Mouse (Mus musculus) c-Kit-negative CD71-positive TER-119-positive erythroid progenitor cells, embryonic 14.5 days (primary cell): ENCODE measurements around the gene Zfp704.

Experiments used
- DNase-seq: peaks from one replicate; pipeline ENCODE4 v3.0.0-alpha.2; 2013; ENCODE audit warnings: low read depth, low spot score

Zfp704 gene

DNA sequence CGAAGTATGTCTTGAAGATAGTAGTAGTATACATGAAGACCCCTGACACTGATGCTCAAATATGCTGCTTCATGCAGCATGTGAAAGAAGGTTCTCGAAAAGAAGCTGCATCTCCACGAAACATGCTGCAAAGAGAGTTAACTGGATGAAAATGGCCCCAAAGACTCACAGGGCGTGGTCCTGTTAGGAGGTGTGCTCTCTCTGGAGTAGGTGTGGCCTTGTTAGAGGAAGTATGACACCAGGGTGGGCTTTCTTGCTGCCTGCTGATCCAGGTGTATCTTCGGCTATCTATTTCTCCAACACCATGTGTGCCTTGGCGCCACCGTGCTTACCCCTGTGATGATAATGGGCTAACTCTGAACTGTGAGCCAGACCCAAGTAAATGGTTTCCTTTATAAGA lies 90.9 kb downstream of the Zfp704 start:
- DNase-seq: no peak

DNA sequence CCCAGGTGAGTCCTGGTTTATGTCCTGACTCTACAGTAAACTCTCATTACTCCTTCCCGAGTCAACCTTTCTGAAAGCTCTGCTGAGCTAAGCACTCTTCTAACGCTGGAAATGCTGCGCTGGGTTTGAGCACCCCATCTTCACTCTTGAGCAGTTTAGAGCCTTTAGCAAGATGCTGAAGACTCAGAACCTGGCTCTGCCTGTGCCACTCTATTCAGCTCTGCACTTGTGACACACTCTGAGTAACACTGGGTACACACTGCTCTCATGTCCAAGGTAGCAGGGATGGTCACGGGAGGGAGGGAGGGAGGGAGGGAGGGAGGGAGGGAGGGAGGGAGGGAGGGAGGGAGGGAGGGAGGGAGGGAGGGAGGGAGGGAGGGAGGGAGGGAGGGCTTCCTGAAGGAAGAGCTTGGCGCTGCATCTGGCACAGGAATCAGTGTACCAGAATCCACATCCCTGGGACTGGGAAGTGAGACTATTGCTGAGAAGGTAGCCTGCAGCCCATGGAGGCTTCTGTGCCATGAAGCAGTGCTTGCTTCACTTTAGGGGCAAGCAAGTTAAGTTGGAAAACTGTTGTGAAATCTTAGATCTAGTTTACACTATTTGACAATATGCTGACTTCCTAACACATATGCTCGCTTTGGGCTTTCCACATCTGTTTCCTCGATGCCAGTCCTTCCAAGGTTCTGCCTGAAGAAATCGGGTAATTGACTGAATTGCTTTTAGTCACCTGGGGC lies 93.6 kb downstream of the Zfp704 start:
- DNase-seq: no peak

DNA sequence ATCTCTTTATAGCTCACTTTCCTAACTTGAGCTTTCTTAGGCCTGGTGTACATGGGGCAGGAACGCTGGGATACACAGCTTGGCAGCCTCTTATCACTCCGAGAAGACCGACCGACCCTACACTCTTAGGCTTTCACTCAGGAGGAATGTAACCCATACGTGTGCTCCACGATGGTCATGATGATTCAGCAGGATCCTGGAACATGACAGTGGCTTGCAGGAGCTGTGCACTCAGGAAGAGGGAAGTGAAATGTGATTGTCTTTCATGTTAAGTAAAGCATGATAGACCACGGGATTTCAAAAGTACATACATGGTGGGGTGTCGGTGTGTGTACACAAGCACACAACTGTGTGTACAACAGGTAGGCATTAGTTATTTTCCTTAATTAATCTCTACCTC lies 94.4 kb downstream of the Zfp704 start:
- DNase-seq: no peak

DNA sequence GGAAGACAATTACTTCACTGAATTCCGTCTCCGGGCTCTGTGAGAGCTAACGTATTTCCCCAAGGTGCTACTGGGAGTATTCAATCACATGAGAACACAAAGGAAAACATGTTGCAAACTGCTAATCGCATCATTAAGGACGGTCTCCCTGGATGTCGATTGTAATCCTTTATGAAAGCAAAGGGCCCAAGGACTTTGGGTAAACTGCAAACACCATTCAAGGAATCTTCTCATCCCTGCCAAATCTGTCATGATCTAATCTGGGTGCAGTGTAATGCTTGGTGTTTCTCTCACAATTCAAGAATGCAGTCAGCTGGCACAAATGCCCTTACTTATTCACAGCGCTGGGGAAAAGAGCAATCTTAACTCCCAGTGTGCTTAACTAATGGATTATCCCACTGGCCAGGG lies 96.2 kb downstream of the Zfp704 start:
- no peak for DNase-seq

DNA sequence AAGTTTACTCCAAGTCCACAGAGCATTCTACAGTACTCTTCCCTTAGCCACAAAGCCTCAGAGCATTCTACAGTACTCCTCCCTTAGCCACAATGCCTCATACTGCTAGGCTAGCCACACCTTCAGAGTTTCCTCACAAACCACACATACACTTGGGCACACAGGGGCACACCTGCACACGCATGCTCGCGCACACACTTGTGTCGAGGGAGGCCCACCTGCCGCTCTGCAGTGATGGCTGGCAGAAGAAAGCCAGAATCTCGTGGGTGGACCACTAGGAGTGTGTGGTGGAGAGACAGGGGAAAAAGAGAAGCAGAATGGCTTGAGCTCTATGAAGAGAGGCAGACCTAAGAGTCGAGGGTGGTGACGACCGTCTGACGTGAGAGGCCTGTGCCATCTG lies 97.7 kb downstream of the Zfp704 start:
- no peak for DNase-seq

DNA sequence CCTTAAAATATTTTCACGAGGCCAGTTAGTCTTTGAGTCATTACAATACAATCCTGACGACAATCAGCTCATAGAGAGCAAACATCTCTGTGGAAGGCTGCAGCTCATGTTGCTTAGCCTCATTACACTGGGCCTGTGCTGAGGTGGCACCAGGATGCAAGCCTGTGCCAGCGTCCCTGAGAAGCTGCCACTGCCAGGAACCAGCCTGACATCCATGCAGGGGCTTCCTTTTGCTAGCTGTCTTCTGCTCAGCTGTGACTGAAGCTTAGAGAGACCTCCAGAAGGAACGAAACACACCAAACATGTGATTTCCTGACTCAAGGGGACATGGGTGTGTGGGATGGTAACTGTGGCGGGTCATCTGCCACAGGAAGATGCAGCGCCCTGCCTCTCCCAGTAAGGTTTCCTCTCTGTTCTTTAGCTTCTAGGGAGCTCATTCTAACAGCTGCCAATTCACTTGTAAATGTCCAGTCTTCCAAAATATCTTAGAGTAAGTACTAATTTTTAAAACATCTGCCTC lies 104.1 kb downstream of the Zfp704 start:
- no peak for DNase-seq

DNA sequence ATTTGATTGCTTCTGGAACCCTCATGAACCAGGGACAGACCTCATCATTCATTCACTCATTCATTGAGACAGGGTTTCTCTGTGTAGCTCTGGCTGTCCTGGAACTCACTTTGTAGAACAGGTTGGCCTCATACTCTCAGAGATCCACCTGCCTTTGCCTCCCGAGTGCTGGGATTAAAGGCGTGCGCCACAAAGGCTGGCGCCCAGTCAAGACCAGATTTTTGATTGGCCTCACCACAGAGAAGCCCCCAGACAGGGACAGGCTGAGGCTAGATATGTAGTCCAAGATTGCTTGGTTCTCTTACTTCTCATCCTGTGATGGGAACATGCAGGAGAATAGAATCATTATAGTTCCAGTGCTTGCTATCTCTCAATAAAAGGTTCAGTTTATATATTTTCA lies 105.5 kb downstream of the Zfp704 start:
- DNase-seq: no peak

DNA sequence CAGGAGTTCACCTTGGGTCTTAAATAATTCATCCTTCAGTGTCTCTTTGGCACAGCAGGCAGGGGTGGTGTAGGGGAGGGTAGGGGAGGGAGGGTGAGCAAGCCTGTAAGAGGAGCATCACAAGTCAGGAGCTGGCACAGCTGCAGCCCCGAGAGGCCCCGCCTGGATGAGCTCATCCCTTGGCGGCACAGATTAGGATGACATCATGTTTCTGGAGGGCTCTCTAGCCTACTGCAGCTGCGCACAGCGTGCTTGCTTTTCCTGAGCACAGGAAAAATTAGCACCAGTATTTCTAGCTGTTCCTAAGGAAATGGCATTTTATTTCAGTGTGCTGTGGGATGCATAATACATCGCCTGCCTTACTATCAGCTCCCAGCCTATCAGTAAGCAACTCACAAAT lies 109.2 kb downstream of the Zfp704 start:
- DNase-seq: no peak

DNA sequence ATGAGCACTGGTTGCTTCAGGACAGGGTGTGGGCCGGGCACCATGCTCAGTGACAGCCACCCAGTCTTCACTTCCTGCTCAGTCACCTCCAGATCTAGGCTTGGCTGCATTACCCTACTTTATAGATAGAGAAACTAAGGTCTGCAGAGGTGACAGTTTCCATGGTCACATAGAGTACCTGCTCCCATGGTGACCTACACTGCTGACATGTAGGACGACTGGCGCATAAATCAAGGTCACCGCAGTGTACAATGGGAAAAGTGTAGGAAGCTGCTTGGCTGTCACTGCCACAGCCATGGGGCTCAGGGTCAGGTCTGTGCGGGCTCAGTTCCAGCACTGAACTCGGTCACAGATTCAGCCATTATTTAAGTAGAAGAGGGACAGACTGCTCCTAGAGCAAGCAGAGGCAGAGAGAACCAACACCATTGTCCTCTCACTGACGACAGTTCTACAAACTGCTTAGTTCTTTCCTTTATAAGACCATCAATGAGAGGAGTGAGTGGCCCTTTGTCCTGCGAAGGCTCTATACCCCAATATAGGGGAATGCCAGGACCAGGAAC lies 109.8 kb downstream of the Zfp704 start:
- DNase-seq: no peak

DNA sequence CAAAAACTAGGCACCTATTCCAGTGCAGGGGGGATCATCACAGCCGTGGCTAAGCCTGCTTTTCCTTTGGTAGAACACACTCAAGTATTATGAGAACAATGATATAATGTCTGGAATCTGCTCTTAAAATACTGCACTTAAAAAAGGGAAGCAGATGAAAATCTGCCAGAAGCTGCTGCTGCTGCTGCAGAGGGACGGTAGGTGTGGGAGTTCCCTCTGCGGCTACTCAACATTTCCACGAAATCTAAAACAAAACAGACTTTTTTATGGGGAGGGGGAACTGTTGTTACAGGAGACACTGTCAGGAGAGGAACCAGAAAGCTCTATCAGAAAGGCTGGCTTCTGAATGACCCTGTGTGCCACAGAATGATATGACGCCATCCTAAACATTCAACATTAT lies 110.4 kb downstream of the Zfp704 start:
- no peak for DNase-seq

DNA sequence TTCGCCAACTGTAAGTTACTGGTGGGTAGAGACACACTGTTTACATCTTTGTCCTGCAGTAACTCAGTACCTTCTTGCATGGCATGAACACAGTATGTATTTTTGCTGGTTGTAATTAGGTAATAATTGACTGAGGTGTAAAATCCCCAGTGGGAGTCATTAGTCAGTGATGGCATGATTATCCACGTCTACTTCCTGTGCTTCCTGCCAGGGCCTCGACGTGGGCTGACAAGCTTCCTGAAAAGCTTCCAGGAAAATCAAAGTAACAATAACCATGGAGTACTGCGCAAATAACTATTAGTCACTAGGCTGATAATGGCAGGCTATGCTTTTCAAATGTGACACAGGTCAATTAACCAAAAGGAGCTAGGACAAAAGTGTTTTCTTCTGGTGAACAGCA lies 112.6 kb downstream of the Zfp704 start:
- DNase-seq: no peak

DNA sequence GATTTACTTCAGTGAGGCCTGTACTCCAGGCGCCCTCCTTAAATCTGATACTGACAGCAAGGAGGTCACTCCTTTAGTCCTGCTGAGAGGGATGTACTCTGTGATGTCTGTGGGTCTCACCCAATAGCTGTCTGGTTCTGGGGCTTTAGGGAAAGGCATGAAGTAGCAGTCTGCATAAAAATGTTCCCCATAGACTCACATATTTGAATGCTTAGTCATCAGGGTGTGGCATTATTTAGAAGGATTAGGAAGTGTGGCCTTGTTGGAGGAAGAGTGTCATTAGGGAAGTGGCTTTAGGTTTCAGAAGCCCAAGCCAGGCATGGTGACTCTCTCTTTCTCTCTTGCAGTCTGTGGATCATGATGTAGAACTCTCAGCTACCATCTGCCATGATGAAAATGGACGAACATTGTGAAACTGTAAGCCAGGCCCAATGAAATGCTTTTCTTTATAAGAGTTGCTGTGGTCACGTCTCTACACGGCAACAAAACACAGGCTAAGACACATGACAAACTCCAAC lies 118.1 kb downstream of the Zfp704 start:
- DNase-seq: no peak

DNA sequence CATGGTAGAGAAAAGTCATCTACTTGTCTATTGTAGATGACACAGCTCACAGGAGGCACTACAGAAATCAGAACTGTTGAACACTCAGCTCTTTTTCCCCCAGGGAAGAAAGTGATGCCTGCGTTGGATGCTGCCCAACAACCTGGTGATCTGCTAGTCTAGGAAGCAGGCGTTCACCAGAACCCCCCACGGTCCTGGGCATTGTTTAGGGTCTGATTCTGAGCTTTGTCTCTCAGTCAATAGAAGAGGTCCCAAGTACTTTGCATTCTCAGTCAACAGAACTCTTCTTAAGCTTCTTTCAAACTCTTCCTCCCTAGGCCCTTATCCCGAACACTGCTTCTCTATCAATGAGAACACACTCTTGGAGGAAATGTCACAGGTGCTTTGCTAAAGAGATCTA lies 122.2 kb downstream of the Zfp704 start:
- DNase-seq: no peak

DNA sequence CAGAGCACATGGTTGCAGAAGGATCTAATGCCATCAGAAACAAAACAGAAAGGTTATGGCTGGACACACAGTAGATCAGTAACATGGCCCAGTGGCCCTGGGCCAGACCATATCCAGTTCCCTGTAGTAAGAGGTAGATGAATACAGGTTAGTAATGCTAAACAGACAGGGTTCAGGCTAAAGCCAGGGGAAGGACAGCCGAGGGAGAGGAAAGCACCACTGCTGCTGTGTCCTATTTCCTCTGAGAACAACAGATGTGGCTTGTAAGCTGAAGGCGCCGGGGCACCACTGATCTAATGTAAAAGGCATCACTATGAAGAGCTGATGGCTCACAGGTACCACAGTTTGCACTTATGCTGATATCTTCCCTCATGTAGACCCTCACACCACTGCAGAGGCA lies 124.4 kb downstream of the Zfp704 start:
- no peak for DNase-seq

DNA sequence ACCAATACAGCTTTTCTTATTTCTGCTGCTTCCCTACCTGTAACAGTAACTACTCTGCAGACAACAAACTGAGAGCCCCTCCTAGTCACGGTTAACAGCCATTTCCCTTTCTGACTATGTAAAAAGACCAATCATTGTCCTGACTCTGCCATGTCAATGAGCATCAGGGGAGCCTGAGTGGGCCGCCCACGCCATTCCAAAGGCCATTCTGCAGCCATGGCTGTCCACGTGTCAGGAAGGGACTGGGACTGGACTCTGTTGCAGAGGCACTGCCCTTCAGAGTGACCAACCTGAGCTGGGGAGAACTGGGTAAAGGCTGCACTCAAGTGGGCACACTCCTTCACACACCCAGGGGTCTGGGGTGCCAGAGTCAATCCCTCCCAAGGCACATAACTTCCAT lies 127.9 kb downstream of the Zfp704 start:
- no peak for DNase-seq

DNA sequence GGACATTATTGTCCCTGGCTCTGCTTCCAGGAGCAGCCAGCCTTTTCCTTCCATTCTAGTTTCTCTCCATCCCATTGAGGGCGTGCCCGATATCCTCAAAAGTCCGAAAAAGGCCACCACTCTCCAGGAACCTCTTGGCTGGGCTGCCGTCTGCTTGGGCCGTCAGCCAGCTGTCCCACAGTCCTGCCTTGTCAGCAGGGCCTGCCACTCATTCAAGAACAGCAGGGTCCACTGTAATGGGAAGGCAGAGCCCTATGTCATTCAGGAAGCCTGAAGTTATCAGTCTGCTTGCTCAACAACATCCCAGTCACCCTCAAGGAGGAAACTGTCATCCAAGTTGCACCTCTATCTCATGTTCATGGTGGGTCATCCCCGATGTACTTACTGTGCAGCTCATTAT lies 128.5 kb downstream of the Zfp704 start:
- no peak for DNase-seq

DNA sequence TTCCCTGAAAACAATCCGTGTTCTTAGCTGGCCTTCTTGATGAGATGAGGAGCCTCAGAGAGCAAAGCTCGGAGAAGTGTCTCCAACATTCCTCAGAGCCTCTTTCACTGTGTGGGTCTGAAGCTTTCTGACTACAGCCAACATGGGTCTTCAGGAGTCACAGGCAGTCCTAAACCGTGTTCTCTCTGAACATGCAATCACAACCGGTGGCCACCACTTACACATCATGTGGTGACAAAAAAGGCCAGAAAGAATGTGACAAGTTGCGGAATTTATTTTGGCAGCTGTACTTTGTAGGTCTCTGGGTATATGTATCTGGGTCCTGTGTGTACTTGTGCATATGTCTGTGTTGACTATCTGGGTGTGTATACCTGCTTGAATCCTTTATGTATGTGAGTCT lies 128.9 kb downstream of the Zfp704 start:
- no peak for DNase-seq

DNA sequence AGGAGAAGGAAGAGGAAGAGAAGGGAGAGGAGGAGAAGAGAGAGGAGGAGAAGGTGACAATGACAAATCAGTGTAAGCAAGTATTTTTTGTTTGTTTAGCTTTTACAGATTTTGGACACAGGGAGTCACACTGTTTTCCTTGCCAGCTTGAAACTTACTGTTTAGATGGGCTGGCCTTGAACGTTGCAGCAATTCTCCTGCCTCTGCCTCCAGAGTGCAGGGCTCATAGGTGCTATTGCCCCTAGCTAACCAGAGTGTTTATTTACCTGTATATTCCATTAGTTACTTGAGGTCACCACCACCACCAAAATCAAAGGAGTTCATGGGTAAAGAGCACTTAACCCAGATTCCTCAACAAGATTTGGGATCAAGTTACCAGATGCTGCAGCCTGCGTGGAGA lies 132.5 kb downstream of the Zfp704 start:
- DNase-seq: no peak

DNA sequence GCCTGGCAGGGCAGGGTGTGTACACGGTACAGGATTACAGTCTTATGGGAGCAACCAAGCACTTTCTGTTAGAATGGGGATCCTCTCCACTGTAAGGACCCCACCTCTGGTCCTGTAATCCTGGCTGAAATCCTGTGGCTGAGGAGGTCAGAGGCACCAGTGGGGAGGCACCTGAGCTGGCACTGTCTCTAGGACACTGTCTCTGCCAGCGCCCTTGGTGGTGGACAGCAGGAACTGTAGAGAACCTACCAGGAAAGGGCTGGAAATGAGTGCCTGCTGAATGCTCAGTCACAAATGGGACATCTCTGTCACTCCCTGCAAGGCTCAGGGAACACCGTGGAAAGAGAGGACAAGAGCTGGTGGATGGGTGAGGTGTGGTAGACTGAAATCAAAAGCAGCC lies 133.5 kb downstream of the Zfp704 start:
- DNase-seq: no peak

DNA sequence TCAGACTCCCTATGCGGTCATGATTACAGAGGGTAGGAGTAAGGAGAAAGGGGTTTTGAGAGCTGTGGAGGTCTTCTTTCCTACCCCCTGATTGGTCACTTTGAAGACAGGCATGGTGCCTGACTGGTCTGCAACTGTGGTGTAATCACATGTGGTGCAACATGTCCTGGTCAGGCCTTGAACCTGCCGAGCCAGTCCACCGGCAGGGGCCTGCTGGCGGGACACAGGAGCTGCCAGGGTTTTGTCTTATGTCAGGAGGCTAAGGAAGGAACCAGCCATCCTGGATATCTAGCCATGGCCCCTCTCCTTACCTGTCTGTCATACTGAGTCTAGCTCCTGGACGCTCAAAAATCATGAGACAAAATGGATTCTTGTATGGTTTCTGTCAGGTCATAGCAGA lies 134.4 kb downstream of the Zfp704 start:
- DNase-seq: no peak

DNA sequence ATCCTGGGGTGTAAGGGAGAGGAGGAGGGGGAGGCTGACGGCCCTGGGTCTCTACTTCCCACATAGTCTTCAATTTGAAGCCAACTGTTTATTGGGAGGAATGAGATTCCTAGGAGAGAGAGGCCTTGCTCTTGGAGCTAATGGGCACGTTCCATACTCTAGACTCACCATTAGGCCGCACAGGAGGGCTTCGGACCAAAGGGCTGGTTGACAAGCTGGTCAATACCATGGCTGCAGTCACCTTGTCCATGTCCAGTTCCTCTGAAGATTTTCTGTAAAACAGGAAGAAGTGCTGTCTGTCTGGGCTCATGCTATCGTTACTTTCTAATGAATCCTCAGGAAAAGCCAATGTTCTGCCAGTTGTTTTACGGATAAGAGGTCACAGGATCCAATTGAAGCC lies 135.6 kb downstream of the Zfp704 start:
- DNase-seq: no peak

DNA sequence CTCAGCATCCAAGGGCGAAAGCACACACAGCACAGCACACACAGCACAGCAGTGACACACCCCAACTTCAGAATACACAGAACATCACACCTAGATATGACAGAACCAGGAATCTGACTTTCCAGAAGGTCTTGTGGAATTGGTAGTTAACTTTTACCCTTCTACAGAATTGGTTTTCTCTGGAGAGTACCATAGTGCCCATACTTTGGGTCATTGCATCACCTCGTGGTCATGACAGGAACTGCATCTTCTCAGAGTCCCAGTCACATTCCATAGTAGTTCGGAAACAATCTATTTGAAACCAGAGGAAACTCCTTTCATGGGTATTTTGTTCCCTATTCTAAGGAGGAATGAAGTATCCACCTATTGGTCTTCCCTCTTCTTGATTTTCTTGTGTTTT lies 143.6 kb downstream of the Zfp704 start:
- no peak for DNase-seq

DNA sequence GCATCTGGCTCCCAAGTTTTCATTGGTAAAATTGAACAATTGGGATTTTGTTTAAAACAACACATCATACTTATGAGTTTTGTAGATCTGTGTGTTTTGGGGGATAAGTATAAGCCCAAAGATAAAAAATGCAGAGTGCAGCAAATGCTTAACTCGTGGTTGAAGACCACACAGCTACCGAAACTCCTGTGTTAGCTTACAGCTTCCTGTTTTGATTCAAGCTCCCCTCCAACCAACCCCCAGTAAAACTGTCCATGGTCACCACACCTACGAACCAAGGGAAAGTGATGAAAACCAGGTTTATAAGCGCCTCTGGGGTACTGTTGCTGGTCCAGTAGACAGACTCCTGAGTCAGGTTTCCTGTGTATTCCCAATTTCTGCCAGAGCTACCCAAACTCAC lies 144.2 kb downstream of the Zfp704 start:
- DNase-seq: no peak
